Mouse (Mus musculus) right cerebral cortex, postnatal 10 days (tissue): ENCODE measurements around the gene Ankrd13a.
A peak's percentile ranks its signal among the peaks of the same experiment; 100 is the strongest.

Experiments used
- DNase-seq, 2 experiments: peaks; one replicate each; pipeline ENCODE4 v3.0.0; 2021; ENCODE audit warnings: low spot score in 2 of 2

The Ankrd13a gene

GRCm38 (mm10) chr5:114766686-114767085 is 7.8 kb upstream of the Ankrd13a start:
- DNase-seq = no peak

GRCm38 (mm10) chr5:114767185-114767584 is 7.3 kb upstream of the Ankrd13a start:
- no peak for DNase-seq

- no peak for DNase-seq
Observed at GRCm38 (mm10) chr5:114769786-114770185, 4.7 kb upstream of the Ankrd13a start.

GRCm38 (mm10) chr5:114771796-114772195 is 2.7 kb upstream of the Ankrd13a start:
- DNase-seq = no peak

GRCm38 (mm10) chr5:114772456-114773203 is 1.8 kb upstream of the Ankrd13a start:
- DNase-seq = peak in 1 of 2 experiments; percentile 68

- peak; percentile 98 to 99 for DNase-seq
Observed at GRCm38 (mm10) chr5:114773211-114773710, 1.2 kb upstream of the Ankrd13a start.

- no peak for DNase-seq
Observed at GRCm38 (mm10) chr5:114773780-114774179, 697 bp upstream of the Ankrd13a start.

- peak in 1 of 2 experiments; percentile 53 for DNase-seq
Observed at GRCm38 (mm10) chr5:114775056-114775979, 841 bp downstream of the Ankrd13a start, which contains the start of gene Git2. TSS of gene Git2 (minus strand) at chr5:114775517.

GRCm38 (mm10) chr5:114776174-114776573 is 1.7 kb downstream of the Ankrd13a start:
- no peak for DNase-seq

GRCm38 (mm10) chr5:114779956-114780489 is 5.5 kb downstream of the Ankrd13a start:
- no peak for DNase-seq

- no peak for DNase-seq
Observed at GRCm38 (mm10) chr5:114780912-114781311, 6.4 kb downstream of the Ankrd13a start.

GRCm38 (mm10) chr5:114782991-114783390 is 8.5 kb downstream of the Ankrd13a start:
- DNase-seq = no peak

GRCm38 (mm10) chr5:114783405-114784163 is 9.1 kb downstream of the Ankrd13a start:
- DNase-seq = no peak

GRCm38 (mm10) chr5:114784622-114785165 is 10.2 kb downstream of the Ankrd13a start:
- no peak for DNase-seq

GRCm38 (mm10) chr5:114785196-114785595 is 10.7 kb downstream of the Ankrd13a start:
- DNase-seq = no peak

- DNase-seq = no peak
Observed at GRCm38 (mm10) chr5:114793317-114793716, 18.8 kb downstream of the Ankrd13a start.

- no peak for DNase-seq
Observed at GRCm38 (mm10) chr5:114794609-114795008, 20.1 kb downstream of the Ankrd13a start.

GRCm38 (mm10) chr5:114795231-114795630 is 20.8 kb downstream of the Ankrd13a start:
- DNase-seq = no peak

- DNase-seq = no peak
Observed at GRCm38 (mm10) chr5:114795653-114796052, 21.2 kb downstream of the Ankrd13a start.

GRCm38 (mm10) chr5:114796299-114797012 is 22.0 kb downstream of the Ankrd13a start:
- DNase-seq = peak; percentile 66 to 67
